Mouse (Mus musculus): ENCODE results near the gene Cpn2. TPM values are rescaled to one million over a fixed set of nuclear protein-coding genes. Genes with fewer than 3 reads are reported as not detected.

Cpn2 gene
- 0.05 TPM in 1 of 2 replicates, not detected in the other for polyA plus RNA-seq (2014; fragmentation: Nextera tagmentation; extraction: Ambion mirVana)

DNA sequence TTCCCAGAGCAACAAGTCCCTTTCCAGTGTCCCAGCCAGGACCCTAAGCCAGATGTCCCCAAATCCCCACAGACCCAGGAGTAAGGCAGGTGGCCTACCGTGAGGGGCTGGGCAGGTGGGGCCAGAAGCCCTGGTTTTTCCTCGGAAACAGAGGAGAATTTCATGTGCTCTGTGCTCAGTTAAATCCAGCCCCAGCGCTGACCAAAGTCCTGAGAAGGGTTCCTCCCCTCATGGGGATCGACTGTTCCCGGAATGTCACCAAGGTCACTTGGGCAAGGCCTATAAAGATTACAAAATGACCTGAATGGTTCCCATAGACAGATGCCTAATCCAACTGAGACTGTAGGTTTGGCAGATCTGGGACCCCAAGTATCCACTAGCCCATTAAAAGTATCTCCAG is at the start of gene Cpn2:
Gene Cpn2, minus strand, starts transcription at position 141 of the 400 bp plus-strand sequence.
- H3K4me2 ChIP-seq (ENCODE audit: low read depth, low read length): no peak within 1 kb of the TSS
- H3K36me3 ChIP-seq (ENCODE audit: control insufficient read depth, insufficient read depth, low read length): no peaks in the 10 kb centered on the region
- no peaks in the 10 kb centered on the region for H3K27me3 ChIP-seq (replicated peaks; ENCODE audit: control insufficient read depth, insufficient read depth, low read length)
- no peaks in the 10 kb centered on the region for H3K9me3 ChIP-seq (ENCODE audit: control insufficient read depth, low read length)
- H3K4me3 ChIP-seq (ENCODE audit: low read depth, low read length): no peak within 1 kb of the TSS
- peaks cover 18% of the 10 kb centered on the region for H3K4me1 ChIP-seq (ENCODE audit: control insufficient read depth, insufficient read depth, low read length)
- no peak for DNase-seq (ENCODE audit: low spot score)
- no peak within 1 kb of the TSS for H3K9ac ChIP-seq (ENCODE audit: low read depth, low read length)
- ATAC-seq (ENCODE audit: low read depth): no peak
- H3K27ac ChIP-seq (replicated peaks; ENCODE audit: low read depth, low read length): no peak within 1 kb of the TSS
- WGBS: 70% methylated on average over 5 of the region's 5 CpGs

DNA sequence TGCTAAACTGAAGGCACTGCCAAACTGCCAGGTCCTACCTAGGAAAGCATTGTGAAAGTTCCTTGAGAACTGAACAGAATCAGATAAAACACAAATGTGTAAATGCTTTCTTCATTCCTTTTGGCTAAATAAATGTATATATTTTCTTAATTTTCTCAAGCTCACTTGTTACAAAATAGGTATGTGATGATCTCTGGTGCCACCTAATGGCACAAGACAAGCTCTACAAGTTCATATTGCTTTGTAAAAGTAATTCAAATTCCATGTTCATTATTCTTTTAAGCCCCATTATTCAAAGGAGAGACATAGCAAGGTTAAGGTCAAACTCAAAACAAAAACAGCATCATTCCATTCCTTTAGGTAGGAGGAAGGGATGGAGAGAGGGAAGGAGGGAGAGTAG is 46.9 kb upstream of the Cpn2 start:
- no peak for ATAC-seq (ENCODE audit: low read depth)
- DNase-seq (ENCODE audit: low spot score): peak; percentile 65
- no peak overlapping the region for H3K4me2 ChIP-seq (ENCODE audit: low read depth, low read length)

DNA sequence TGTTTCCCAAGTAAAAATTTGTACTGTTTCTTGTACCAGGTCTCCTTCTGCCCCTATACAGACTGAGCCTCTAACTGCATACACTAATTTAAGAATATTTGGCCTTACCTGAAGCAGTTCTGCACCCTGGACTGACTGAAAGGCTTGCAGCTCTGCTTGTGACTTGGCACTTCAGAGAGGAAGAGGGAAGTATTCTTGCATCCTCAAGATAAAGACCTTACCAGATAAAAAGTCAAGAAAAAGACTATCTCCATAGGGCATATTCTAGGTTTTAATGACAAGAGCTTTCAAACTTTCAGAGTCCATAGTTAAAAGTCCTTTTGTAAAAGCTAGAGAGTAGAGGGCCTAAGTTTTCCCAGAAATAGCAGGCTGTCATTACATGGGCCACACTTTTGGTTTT is 43.3 kb upstream of the Cpn2 start, which contains the start of gene Gp5:
Gene Gp5, minus strand, starts transcription at position 133 of the 400 bp plus-strand sequence.
- DNase-seq (ENCODE audit: low spot score) (no peak), ATAC-seq (ENCODE audit: low read depth) (no peak)
- peak within 1 kb of the TSS; percentile 99 for H3K4me2 ChIP-seq (ENCODE audit: low read depth, low read length)
- 0 out of 2 replicates have a peak, but pooled peaks cover 3% of the 10 kb centered on the region for H3K36me3 ChIP-seq (ENCODE audit: control insufficient read depth, insufficient read depth, low read length)
- H3K9ac ChIP-seq (ENCODE audit: low read depth, low read length): peak within 1 kb of the TSS; percentile 58; the same call in 1 of the 2 replicates
- no peak within 1 kb of the TSS for H3K27ac ChIP-seq (replicated peaks; ENCODE audit: low read depth, low read length)
- peaks cover 52% of the 10 kb centered on the region for H3K27me3 ChIP-seq (replicated peaks; ENCODE audit: control insufficient read depth, insufficient read depth, low read length)
- H3K4me1 ChIP-seq (ENCODE audit: control insufficient read depth, insufficient read depth, low read length): peaks cover 10% of the 10 kb centered on the region; the same call in 1 of the 2 replicates
- H3K9me3 ChIP-seq (ENCODE audit: control insufficient read depth, low read length): no peaks in the 10 kb centered on the region
- H3K4me3 ChIP-seq (ENCODE audit: low read depth, low read length): peak within 1 kb of the TSS; percentile 64

More for the DNA sequence above, 46.9 kb upstream of the Cpn2 start:
- H3K4me1 ChIP-seq (ENCODE audit: control insufficient read depth, insufficient read depth, low read length): peaks cover 8% of the 10 kb centered on the region; the same call in 1 of the 2 replicates
- no peak overlapping the region for H3K9ac ChIP-seq (ENCODE audit: low read depth, low read length)
- 0 out of 2 replicates have a peak, but pooled peaks cover 8% of the 10 kb centered on the region for H3K36me3 ChIP-seq (ENCODE audit: control insufficient read depth, insufficient read depth, low read length)
- H3K27me3 ChIP-seq (replicated peaks; ENCODE audit: control insufficient read depth, insufficient read depth, low read length): peaks cover 18% of the 10 kb centered on the region
- no peak overlapping the region for H3K27ac ChIP-seq (replicated peaks; ENCODE audit: low read depth, low read length)
- no peak overlapping the region for H3K4me3 ChIP-seq (ENCODE audit: low read depth, low read length)
- no peaks in the 10 kb centered on the region for H3K9me3 ChIP-seq (ENCODE audit: control insufficient read depth, low read length)

DNA sequence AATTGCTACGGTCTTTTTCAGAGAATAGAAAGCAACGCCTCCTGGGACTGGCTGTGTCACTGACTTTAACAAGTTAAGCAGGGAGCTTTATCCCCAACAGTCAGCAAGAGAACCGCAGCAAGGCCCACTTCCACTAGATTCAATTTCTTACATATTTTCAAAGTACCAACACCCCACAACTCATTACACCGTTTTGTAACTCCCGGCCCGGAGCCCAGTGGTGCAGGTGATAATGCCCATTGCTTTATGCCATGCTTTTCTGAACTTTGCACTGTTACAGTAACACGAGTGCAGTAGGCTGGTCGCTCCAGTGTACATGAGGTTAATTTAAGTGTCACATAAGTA is 42.8 kb upstream of the Cpn2 start:
- H3K27ac ChIP-seq (replicated peaks; ENCODE audit: low read depth, low read length): no peak overlapping the region
- H3K4me3 ChIP-seq (ENCODE audit: low read depth, low read length): peak overlapping the region; percentile 64; the same call in 1 of the 2 replicates
- H3K27me3 ChIP-seq (replicated peaks; ENCODE audit: control insufficient read depth, insufficient read depth, low read length): peaks cover 55% of the 10 kb centered on the region
- H3K36me3 ChIP-seq (ENCODE audit: control insufficient read depth, insufficient read depth, low read length): no peaks in the 10 kb centered on the region
- DNase-seq (ENCODE audit: low spot score) (no peak), ATAC-seq (ENCODE audit: low read depth) (no peak)
- peak overlapping the region; percentile 99; the same call in 1 of the 2 replicates for H3K4me2 ChIP-seq (ENCODE audit: low read depth, low read length)
- WGBS: 52% methylated on average over 8 of the region's 8 CpGs
- no peaks in the 10 kb centered on the region for H3K9me3 ChIP-seq (ENCODE audit: control insufficient read depth, low read length)
- H3K4me1 ChIP-seq (ENCODE audit: control insufficient read depth, insufficient read depth, low read length): peaks cover 10% of the 10 kb centered on the region; the same call in 1 of the 2 replicates
- H3K9ac ChIP-seq (ENCODE audit: low read depth, low read length): no peak overlapping the region

DNA sequence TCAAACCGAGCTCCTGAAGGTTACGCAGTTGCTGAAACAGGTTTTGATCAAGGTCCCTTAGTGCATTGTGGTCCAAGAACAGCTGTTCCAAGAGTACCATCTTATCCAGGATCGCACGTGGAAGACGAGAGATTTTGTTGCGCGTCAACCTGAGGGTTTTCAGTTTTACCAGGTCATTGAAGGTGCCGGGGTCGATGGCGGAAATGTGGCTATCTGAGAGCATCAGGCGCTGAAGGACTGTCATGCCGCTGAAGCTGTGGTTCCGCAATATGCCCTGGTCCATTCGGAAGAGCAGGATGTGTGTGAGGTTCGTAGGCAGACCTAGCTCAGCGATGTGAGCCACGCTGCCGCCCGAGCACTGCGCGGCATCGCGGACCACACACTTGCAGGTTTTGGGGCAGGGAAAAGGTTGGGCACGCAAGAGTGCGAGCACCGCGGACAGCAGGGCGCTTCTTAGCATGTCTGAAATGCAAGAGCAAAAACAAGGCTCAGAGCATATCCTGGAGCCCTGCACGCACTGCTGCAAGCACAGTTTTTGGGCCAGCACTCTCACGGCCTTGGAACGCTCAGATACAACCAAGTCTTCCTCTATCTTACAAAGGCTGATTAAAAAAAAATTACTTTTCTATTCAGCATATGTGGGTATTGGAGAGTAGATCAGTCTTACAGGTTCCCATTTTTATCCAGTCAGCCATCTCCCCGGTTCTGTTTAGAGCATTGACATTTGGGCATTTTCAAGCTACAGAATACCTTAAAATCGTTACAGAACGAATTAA is 42.3 kb upstream of the Cpn2 start:
- Histone ChIP-seq H3K27me3 (replicated peaks; ENCODE audit: control insufficient read depth, insufficient read depth, low read length) (peaks cover 55% of the 10 kb centered on the region), H3K9ac (ENCODE audit: low read depth, low read length) (peak overlapping the region; percentile 58), H3K4me1 (ENCODE audit: control insufficient read depth, insufficient read depth, low read length) (peaks cover 10% of the 10 kb centered on the region; the same call in 1 of the 2 replicates), H3K36me3 (ENCODE audit: control insufficient read depth, insufficient read depth, low read length) (no peaks in the 10 kb centered on the region), H3K4me2 (ENCODE audit: low read depth, low read length) (peak overlapping the region; percentile 99), H3K27ac (replicated peaks; ENCODE audit: low read depth, low read length) (no peak overlapping the region), H3K4me3 (ENCODE audit: low read depth, low read length) (peak overlapping the region; percentile 64), H3K9me3 (ENCODE audit: control insufficient read depth, low read length) (no peaks in the 10 kb centered on the region)
- DNase-seq (ENCODE audit: low spot score) (no peak), ATAC-seq (ENCODE audit: low read depth) (no peak)
- WGBS: 4% methylated on average over 34 of the region's 34 CpGs

DNA sequence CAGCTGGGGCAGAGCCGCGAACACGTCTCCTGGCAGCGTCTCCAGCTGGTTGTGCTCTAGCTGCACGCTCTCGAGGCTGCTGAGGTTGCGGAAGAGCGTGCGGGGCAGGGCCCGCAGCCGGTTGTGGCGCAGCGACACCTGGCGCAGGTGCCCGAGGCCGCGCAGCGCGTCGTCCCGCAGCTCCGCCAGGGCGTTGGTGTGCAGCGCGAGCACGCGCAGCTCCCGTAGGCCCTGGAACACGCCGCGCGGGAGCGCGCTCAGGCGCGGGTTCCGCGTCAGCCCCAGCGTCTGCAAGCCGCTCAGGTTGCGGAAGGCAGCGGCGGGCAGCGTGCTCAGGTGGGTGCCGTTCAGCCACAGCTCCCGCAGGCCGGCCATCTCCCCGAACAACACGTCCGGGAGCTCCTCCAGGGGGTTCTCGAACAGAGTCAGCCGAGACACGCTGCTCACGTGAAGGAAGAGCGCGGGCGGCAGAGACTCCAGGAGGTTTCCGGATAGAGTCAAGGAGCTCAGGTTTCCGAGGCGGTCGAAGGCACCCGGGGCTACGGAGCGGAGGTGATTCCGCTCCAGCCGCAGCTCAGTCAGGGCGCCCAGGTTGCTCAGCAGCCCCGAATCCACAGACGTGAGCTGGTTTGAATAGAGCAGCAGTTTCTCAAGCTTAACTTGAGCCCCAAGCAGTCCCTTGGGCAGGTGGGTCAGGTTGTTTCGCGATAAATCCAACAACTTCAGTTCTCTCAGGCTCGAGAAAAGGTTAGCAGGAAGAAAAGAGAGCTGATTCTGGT is 41.5 kb upstream of the Cpn2 start:
- Histone ChIP-seq H3K9me3 (ENCODE audit: control insufficient read depth, low read length) (no peaks in the 10 kb centered on the region), H3K4me2 (ENCODE audit: low read depth, low read length) (peak overlapping the region; percentile 99), H3K27me3 (replicated peaks; ENCODE audit: control insufficient read depth, insufficient read depth, low read length) (peaks cover 55% of the 10 kb centered on the region), H3K4me1 (ENCODE audit: control insufficient read depth, insufficient read depth, low read length) (peaks cover 10% of the 10 kb centered on the region; the same call in 1 of the 2 replicates), H3K9ac (ENCODE audit: low read depth, low read length) (peak overlapping the region; percentile 58), H3K4me3 (ENCODE audit: low read depth, low read length) (peak overlapping the region; percentile 64), H3K36me3 (ENCODE audit: control insufficient read depth, insufficient read depth, low read length) (no peaks in the 10 kb centered on the region), H3K27ac (replicated peaks; ENCODE audit: low read depth, low read length) (no peak overlapping the region)
- peak; percentile 74 for DNase-seq (ENCODE audit: low spot score)
- peak; percentile 81 for ATAC-seq (ENCODE audit: low read depth)
- under 1% methylated on average over 44 of the region's 72 CpGs for WGBS

DNA sequence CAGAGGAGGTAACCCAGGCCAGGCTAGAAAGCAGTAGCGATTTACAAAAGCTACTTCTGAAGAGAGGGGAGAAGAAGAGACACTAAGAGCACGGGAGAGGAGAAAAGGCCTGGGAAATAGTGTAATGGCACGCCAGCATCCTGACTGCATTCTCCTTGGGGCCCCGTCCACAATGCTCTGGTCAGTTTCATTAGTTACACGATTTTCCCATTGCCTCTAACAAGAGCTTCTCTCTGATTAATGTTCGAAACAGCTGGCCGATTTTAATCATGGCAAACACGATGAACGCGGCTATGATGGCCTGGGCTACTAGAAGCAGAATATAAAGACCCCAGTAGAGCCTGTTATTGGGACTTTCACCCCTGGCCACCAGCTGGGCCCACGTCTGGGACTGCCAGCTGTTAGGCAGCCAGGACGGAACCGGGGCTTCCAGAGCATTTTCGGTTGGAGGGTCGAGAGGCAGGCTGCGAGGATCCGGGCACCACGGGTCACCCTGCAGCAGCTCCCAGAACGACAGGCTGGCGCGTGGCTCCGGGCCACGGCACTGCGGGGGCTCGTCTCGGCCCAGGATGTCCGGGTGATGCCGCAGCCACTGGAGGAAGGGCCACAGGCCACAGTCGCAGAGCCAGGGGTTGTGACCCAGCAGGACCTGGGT is 40.8 kb upstream of the Cpn2 start:
- Histone ChIP-seq H3K4me3 (ENCODE audit: low read depth, low read length) (peak overlapping the region; percentile 64), H3K9me3 (ENCODE audit: control insufficient read depth, low read length) (no peaks in the 10 kb centered on the region), H3K27ac (replicated peaks; ENCODE audit: low read depth, low read length) (no peak overlapping the region), H3K36me3 (ENCODE audit: control insufficient read depth, insufficient read depth, low read length) (no peaks in the 10 kb centered on the region), H3K9ac (ENCODE audit: low read depth, low read length) (peak overlapping the region; percentile 58), H3K27me3 (replicated peaks; ENCODE audit: control insufficient read depth, insufficient read depth, low read length) (peaks cover 55% of the 10 kb centered on the region), H3K4me1 (ENCODE audit: control insufficient read depth, insufficient read depth, low read length) (peaks cover 10% of the 10 kb centered on the region; the same call in 1 of the 2 replicates), H3K4me2 (ENCODE audit: low read depth, low read length) (peak overlapping the region; percentile 99)
- no peak for DNase-seq (ENCODE audit: low spot score)
- 19% methylated on average over 22 of the region's 29 CpGs for WGBS
- ATAC-seq (ENCODE audit: low read depth): no peak

DNA sequence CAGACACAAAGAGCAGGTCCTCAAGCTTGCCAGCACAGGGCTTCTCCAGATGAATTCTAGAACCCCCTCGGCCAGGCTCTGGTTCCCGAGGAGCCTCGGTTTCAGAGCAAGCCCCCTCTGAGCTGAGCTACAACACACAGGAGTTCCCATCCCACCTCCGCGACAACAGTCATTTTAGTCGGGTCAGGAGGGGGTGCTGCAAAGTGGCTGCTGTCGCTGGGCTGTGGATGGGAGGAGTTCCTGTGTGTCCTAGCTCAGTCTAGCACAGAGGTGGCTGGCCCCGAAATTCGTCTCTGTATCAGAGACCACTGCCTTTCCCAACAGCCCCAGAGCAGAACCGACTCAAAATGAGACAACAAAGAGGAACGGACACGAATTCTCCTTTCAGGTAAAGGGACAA is 40.0 kb upstream of the Cpn2 start:
- H3K27ac ChIP-seq (replicated peaks; ENCODE audit: low read depth, low read length): no peak overlapping the region
- H3K4me2 ChIP-seq (ENCODE audit: low read depth, low read length): no peak overlapping the region
- no peak for ATAC-seq (ENCODE audit: low read depth)
- DNase-seq (ENCODE audit: low spot score): no peak
- H3K4me3 ChIP-seq (ENCODE audit: low read depth, low read length): no peak overlapping the region
- no peaks in the 10 kb centered on the region for H3K36me3 ChIP-seq (ENCODE audit: control insufficient read depth, insufficient read depth, low read length)
- peaks cover 10% of the 10 kb centered on the region; the same call in 1 of the 2 replicates for H3K4me1 ChIP-seq (ENCODE audit: control insufficient read depth, insufficient read depth, low read length)
- WGBS: 46% methylated on average over 11 of the region's 12 CpGs
- no peaks in the 10 kb centered on the region for H3K9me3 ChIP-seq (ENCODE audit: control insufficient read depth, low read length)
- H3K27me3 ChIP-seq (replicated peaks; ENCODE audit: control insufficient read depth, insufficient read depth, low read length): peaks cover 55% of the 10 kb centered on the region
- H3K9ac ChIP-seq (ENCODE audit: low read depth, low read length): no peak overlapping the region

All from embryonic facial prominence, embryonic 14.5 days (tissue).